Mouse (Mus musculus): ENCODE data around the gene Itga9. TPM values are rescaled to one million over a fixed set of nuclear protein-coding genes. Genes with fewer than 3 reads are reported as not detected.

Itga9 gene
- polyA plus RNA-seq, 1 experiment from 2014 or later, result 6.3 TPM

GRCm38 (mm10) chr9:118574911-118575310, 31.6 kb upstream of the Itga9 start:
- H3K4me3 ChIP-seq (ENCODE audit: low read depth, low read length), result no peak overlapping the region
- H3K9ac ChIP-seq (ENCODE audit: low read length), result no peak overlapping the region
- no peaks in the 10 kb centered on the region for H3K9me3 ChIP-seq (ENCODE audit: control insufficient read depth, low read length)

DNA sequence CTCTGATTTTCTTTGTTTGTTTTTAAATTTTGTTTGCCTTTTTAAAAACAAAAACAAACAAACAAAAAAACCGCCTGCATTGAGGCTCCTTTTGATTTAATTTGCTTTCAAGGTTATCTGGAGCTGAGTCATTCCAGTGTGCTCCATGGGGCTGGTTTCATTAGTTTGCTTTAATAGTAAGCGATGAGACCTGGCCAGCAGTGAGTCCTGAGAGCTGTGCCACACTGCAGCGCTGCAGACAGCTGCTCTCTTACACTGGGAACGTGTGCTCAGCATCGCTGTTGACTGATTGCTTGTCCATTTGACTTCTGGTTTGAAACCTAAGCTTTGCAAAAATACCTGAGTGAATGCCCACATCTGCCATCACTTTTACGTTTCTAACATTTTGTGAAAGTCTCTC, 26.1 kb upstream of the Itga9 start:
- Histone ChIP-seq H3K27ac (ENCODE audit: low read depth, low read length) (no peak overlapping the region), H3K9ac (ENCODE audit: low read length) (no peak overlapping the region), H3K4me1 (replicated peaks; ENCODE audit: control insufficient read depth, insufficient read depth, low read length) (no peaks in the 10 kb centered on the region), H3K9me3 (ENCODE audit: control insufficient read depth, low read length) (no peaks in the 10 kb centered on the region), H3K4me2 (ENCODE audit: low read depth, low read length, severe bottlenecking) (no peak overlapping the region), H3K36me3 (ENCODE audit: control insufficient read depth, insufficient read depth, low read length) (no peaks in the 10 kb centered on the region), H3K4me3 (ENCODE audit: low read depth, low read length) (no peak overlapping the region), H3K27me3 (ENCODE audit: control insufficient read depth, insufficient read depth, low read length) (no peaks in the 10 kb centered on the region)
- DNase-seq (ENCODE audit: low spot score) (peak; percentile 31), ATAC-seq (replicated peaks; ENCODE audit: low FRiP score) (no peak)
- WGBS, result 81% methylated on average over 6 of the region's 6 CpGs

More at GRCm38 (mm10) chr9:118574911-118575310, 31.6 kb upstream of the Itga9 start:
- WGBS, result 94% methylated on average over 5 of the region's 5 CpGs
- Histone ChIP-seq H3K36me3 (ENCODE audit: control insufficient read depth, insufficient read depth, low read length) (peaks cover 2% of the 10 kb centered on the region; the same call in 1 of the 2 replicates), H3K4me1 (replicated peaks; ENCODE audit: control insufficient read depth, insufficient read depth, low read length) (no peaks in the 10 kb centered on the region), H3K27ac (ENCODE audit: low read depth, low read length) (no peak overlapping the region), H3K4me2 (ENCODE audit: low read depth, low read length, severe bottlenecking) (no peak overlapping the region), H3K27me3 (ENCODE audit: control insufficient read depth, insufficient read depth, low read length) (no peaks in the 10 kb centered on the region)
- ATAC-seq (replicated peaks; ENCODE audit: low FRiP score) (no peak), DNase-seq (ENCODE audit: low spot score) (peak; percentile 46)

DNA sequence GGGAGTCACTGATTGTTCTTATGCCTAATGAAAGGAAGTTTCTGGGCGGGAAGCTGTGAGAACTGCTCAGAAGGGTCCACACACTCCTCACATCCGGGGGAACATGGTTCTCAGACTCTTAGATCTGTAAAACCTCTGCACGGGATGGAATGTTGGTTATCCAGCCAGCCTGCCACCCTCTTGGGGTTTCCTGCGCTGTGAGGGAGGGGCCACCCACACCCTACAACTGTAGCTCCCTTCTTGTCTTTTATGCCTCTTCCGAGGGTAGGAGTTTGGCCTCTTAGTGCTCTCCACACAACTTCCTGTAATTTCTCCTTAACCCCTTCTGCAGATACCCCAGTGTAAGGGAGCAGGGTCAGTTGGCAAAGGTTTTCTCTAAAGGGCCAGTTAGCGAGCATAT, 23.7 kb upstream of the Itga9 start:
- Histone ChIP-seq H3K4me1 (replicated peaks; ENCODE audit: control insufficient read depth, insufficient read depth, low read length) (no peaks in the 10 kb centered on the region), H3K27me3 (ENCODE audit: control insufficient read depth, insufficient read depth, low read length) (no peaks in the 10 kb centered on the region), H3K36me3 (ENCODE audit: control insufficient read depth, insufficient read depth, low read length) (no peaks in the 10 kb centered on the region), H3K4me3 (ENCODE audit: low read depth, low read length) (no peak overlapping the region), H3K9ac (ENCODE audit: low read length) (no peak overlapping the region), H3K4me2 (ENCODE audit: low read depth, low read length, severe bottlenecking) (no peak overlapping the region), H3K9me3 (ENCODE audit: control insufficient read depth, low read length) (no peaks in the 10 kb centered on the region), H3K27ac (ENCODE audit: low read depth, low read length) (no peak overlapping the region)
- DNase-seq (ENCODE audit: low spot score) (peak; percentile 41), ATAC-seq (replicated peaks; ENCODE audit: low FRiP score) (no peak)
- 88% methylated on average over 6 of the region's 6 CpGs for WGBS

DNA sequence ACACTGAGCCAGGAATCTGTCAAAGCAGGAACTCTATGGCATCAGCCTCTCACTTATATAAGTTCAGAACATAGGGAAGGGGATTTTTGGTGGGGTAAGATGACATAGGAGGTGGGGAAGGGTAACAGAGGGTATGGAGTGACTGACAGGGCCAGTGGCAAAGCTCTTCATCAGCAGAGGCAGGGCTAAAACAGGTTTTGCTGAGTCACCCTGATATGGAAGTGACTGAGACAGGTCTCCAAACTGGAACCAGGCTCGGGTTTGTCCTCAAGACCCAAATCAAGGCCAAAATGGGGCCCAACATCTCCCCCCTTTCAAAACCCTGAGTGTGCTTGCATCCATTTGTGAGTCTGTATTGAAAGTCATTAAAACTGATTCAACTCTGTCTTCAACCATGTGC, 21.7 kb upstream of the Itga9 start:
- no peaks in the 10 kb centered on the region for H3K27me3 ChIP-seq (ENCODE audit: control insufficient read depth, insufficient read depth, low read length)
- H3K9ac ChIP-seq (ENCODE audit: low read length), result no peak overlapping the region
- H3K4me1 ChIP-seq (replicated peaks; ENCODE audit: control insufficient read depth, insufficient read depth, low read length), result no peaks in the 10 kb centered on the region
- H3K9me3 ChIP-seq (ENCODE audit: control insufficient read depth, low read length), result no peaks in the 10 kb centered on the region
- no peak overlapping the region for H3K4me3 ChIP-seq (ENCODE audit: low read depth, low read length)
- no peak overlapping the region for H3K27ac ChIP-seq (ENCODE audit: low read depth, low read length)
- ATAC-seq (replicated peaks; ENCODE audit: low FRiP score) (no peak), DNase-seq (ENCODE audit: low spot score) (peak; percentile 20)
- H3K36me3 ChIP-seq (ENCODE audit: control insufficient read depth, insufficient read depth, low read length), result no peaks in the 10 kb centered on the region
- WGBS, result 81% methylated on average over 1 of the region's 1 CpGs
- H3K4me2 ChIP-seq (ENCODE audit: low read depth, low read length, severe bottlenecking), result no peak overlapping the region

GRCm38 (mm10) chr9:118585998-118586397, 20.5 kb upstream of the Itga9 start:
- 91% methylated on average over 6 of the region's 6 CpGs for WGBS
- Histone ChIP-seq H3K27me3 (ENCODE audit: control insufficient read depth, insufficient read depth, low read length) (no peaks in the 10 kb centered on the region), H3K9ac (ENCODE audit: low read length) (no peak overlapping the region), H3K4me1 (replicated peaks; ENCODE audit: control insufficient read depth, insufficient read depth, low read length) (no peaks in the 10 kb centered on the region), H3K36me3 (ENCODE audit: control insufficient read depth, insufficient read depth, low read length) (no peaks in the 10 kb centered on the region), H3K4me2 (ENCODE audit: low read depth, low read length, severe bottlenecking) (no peak overlapping the region), H3K27ac (ENCODE audit: low read depth, low read length) (no peak overlapping the region), H3K4me3 (ENCODE audit: low read depth, low read length) (no peak overlapping the region), H3K9me3 (ENCODE audit: control insufficient read depth, low read length) (no peaks in the 10 kb centered on the region)
- DNase-seq (ENCODE audit: low spot score) (peak; percentile 33), ATAC-seq (replicated peaks; ENCODE audit: low FRiP score) (no peak)

GRCm38 (mm10) chr9:118587115-118587514, 19.4 kb upstream of the Itga9 start:
- ATAC-seq (replicated peaks; ENCODE audit: low FRiP score) (no peak), DNase-seq (ENCODE audit: low spot score) (peak; percentile 15)
- no peak overlapping the region for H3K4me2 ChIP-seq (ENCODE audit: low read depth, low read length, severe bottlenecking)
- no peaks in the 10 kb centered on the region for H3K9me3 ChIP-seq (ENCODE audit: control insufficient read depth, low read length)
- 69% methylated on average over 4 of the region's 4 CpGs for WGBS
- H3K4me3 ChIP-seq (ENCODE audit: low read depth, low read length), result no peak overlapping the region
- no peaks in the 10 kb centered on the region for H3K27me3 ChIP-seq (ENCODE audit: control insufficient read depth, insufficient read depth, low read length)
- no peaks in the 10 kb centered on the region for H3K36me3 ChIP-seq (ENCODE audit: control insufficient read depth, insufficient read depth, low read length)
- no peak overlapping the region for H3K9ac ChIP-seq (ENCODE audit: low read length)
- H3K4me1 ChIP-seq (replicated peaks; ENCODE audit: control insufficient read depth, insufficient read depth, low read length), result no peaks in the 10 kb centered on the region
- no peak overlapping the region for H3K27ac ChIP-seq (ENCODE audit: low read depth, low read length)

DNA sequence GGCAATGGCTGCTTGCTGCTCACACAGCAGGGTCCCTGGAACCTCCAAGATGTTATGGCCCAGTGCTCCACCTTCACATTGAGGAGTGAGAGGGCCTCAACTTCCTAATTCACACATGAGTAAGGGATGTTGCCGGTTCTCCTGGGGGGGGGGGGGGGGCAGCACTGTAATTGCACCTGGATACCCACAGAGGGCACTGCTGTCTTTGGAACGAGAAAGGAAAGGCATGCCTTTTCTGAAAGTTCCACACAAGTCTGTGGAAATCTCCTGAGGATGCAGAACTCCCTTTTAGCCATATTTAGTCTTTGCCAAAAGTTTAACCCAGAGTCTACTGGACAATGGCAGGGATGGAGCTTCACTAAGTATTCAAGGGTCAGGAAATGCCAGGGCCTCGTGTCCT, 17.2 kb upstream of the Itga9 start:
- Histone ChIP-seq H3K27me3 (ENCODE audit: control insufficient read depth, insufficient read depth, low read length) (no peaks in the 10 kb centered on the region), H3K4me3 (ENCODE audit: low read depth, low read length) (no peak overlapping the region), H3K9ac (ENCODE audit: low read length) (no peak overlapping the region), H3K9me3 (ENCODE audit: control insufficient read depth, low read length) (no peaks in the 10 kb centered on the region), H3K27ac (ENCODE audit: low read depth, low read length) (no peak overlapping the region), H3K4me2 (ENCODE audit: low read depth, low read length, severe bottlenecking) (no peak overlapping the region), H3K36me3 (ENCODE audit: control insufficient read depth, insufficient read depth, low read length) (no peaks in the 10 kb centered on the region), H3K4me1 (replicated peaks; ENCODE audit: control insufficient read depth, insufficient read depth, low read length) (no peaks in the 10 kb centered on the region)
- DNase-seq (ENCODE audit: low spot score) (peak; percentile 51), ATAC-seq (replicated peaks; ENCODE audit: low FRiP score) (no peak)
- 54% methylated on average over 3 of the region's 3 CpGs for WGBS

- no peaks in the 10 kb centered on the region for H3K4me1 ChIP-seq (replicated peaks; ENCODE audit: control insufficient read depth, insufficient read depth, low read length)
- H3K27ac ChIP-seq (ENCODE audit: low read depth, low read length), result no peak overlapping the region
- no peaks in the 10 kb centered on the region for H3K9me3 ChIP-seq (ENCODE audit: control insufficient read depth, low read length)
- no peak overlapping the region for H3K4me3 ChIP-seq (ENCODE audit: low read depth, low read length)
- no peaks in the 10 kb centered on the region for H3K36me3 ChIP-seq (ENCODE audit: control insufficient read depth, insufficient read depth, low read length)
- WGBS, result 76% methylated on average over 7 of the region's 7 CpGs
- no peak overlapping the region for H3K4me2 ChIP-seq (ENCODE audit: low read depth, low read length, severe bottlenecking)
- DNase-seq (ENCODE audit: low spot score) (peak; percentile 42), ATAC-seq (replicated peaks; ENCODE audit: low FRiP score) (no peak)
- H3K9ac ChIP-seq (ENCODE audit: low read length), result no peak overlapping the region
- H3K27me3 ChIP-seq (ENCODE audit: control insufficient read depth, insufficient read depth, low read length), result no peaks in the 10 kb centered on the region
Measured at GRCm38 (mm10) chr9:118590230-118590629, 16.3 kb upstream of the Itga9 start.

GRCm38 (mm10) chr9:118591633-118592032, 14.9 kb upstream of the Itga9 start:
- peak; percentile 38 for DNase-seq (ENCODE audit: low spot score)
- no peak overlapping the region for H3K27ac ChIP-seq (ENCODE audit: low read depth, low read length)
- H3K36me3 ChIP-seq (ENCODE audit: control insufficient read depth, insufficient read depth, low read length), result no peaks in the 10 kb centered on the region
- H3K4me3 ChIP-seq (ENCODE audit: low read depth, low read length), result no peak overlapping the region
- no peaks in the 10 kb centered on the region for H3K9me3 ChIP-seq (ENCODE audit: control insufficient read depth, low read length)
- no peaks in the 10 kb centered on the region for H3K4me1 ChIP-seq (replicated peaks; ENCODE audit: control insufficient read depth, insufficient read depth, low read length)
- H3K27me3 ChIP-seq (ENCODE audit: control insufficient read depth, insufficient read depth, low read length), result no peaks in the 10 kb centered on the region
- 80% methylated on average over 6 of the region's 6 CpGs for WGBS
- H3K9ac ChIP-seq (ENCODE audit: low read length), result no peak overlapping the region
- no peak overlapping the region for H3K4me2 ChIP-seq (ENCODE audit: low read depth, low read length, severe bottlenecking)
- ATAC-seq (replicated peaks; ENCODE audit: low FRiP score), result no peak

Data from forebrain, embryonic 11.5 days (tissue).